Mouse (Mus musculus) MN1 (cell line): ENCODE results near the gene Dnah11.

Experiments used
- DNase-seq: peaks from one replicate; pipeline ENCODE4 v3.0.0-alpha.2; 2016; ENCODE audit warnings: low spot score

The Dnah11 gene

DNA sequence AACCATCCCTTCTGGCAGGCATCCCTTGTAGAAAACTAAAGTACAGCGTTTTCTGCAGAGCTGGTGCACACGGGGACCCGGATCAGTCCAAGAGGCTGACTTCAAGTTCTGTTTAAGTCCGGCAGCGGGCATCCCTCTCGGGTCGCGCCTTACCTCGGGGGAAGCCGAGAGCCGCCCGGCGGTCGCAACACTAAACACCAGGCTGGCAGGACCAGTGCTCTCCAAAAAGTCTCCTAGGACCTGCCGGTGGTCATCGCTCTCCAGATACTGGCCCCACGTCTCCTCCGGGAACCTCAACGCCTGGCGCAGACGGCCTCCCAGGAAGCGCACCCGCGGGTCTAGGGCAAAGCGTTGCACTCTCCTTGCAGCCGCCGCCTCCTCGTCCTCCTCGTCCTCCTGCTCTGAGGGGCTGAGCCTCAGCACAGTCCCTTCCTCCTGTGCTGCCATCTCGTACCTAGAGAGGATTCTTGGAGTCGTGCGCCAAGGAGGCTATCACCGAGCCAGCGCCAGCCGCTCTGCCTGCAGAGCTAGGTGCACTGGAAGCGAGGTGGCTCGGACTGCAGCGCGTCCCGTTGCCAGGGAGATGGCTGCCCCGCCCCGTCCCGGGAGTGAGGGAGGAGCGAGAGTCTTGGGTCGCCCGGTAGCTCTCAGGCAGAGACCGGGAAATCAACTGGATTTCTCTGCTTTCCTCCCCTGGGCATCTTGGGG is at the start of gene Dnah11:
Dnah11 (minus strand) TSS at position 658 of the 708 bp plus-strand sequence.
- no peak for DNase-seq

DNA sequence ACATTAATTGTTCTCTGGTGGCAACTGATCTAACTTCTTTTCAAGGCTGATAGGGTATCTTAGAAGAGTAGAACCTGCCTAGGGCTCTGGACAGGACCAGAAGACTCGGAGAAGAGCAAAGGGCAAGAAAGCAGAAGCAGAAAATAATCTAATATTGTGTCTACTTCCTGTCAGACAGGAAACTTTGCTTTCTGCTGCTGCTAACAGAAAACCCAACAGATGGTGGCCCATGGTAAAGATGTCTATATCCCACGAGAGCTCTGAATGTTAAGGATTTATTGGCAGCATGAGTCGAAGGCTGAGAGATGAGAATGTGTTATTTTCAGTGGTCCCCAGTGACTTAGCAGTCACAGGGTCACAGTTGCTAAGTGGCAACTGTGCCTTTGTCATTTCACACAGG is 22.3 kb upstream of the Dnah11 start:
- DNase-seq, result no peak

DNA sequence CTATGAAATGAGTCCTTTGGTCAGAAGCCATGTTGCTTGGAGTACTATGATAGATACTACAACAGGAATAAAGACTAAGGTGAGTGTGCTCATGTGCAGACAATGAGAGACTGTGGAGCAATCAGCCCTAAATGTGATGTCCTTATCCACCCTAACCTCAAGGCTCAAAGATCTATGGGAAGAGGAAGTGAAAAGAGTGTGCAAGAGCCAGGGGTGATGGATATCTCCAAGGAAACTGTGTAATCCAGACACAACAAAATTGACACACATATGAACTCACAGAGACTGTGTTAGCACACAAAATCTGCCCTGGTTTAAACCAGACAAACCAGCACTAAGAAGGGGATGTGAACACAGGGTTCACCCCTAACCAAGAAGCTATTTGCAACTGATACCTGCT is 21.2 kb upstream of the Dnah11 start:
- DNase-seq, result no peak

DNA sequence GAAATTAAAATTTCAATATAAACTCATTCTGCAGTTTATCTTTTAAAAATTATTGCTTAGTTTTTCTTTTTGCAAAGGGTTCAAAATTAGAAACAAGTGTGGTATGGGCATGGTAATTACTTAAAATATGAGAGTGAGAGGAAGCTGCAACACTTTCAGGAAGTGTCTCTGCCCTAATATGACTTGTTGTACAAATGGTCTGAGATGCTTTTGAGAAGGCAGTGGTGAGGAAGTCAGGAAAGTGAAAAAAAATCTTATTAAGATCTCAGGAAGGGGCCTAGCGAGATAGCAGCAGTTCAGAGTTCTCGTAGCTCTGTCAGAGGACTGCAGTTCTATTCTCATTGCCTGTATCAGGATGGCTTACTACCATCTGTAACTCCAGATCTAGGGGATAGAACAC is 13.3 kb upstream of the Dnah11 start:
- DNase-seq, result no peak

DNA sequence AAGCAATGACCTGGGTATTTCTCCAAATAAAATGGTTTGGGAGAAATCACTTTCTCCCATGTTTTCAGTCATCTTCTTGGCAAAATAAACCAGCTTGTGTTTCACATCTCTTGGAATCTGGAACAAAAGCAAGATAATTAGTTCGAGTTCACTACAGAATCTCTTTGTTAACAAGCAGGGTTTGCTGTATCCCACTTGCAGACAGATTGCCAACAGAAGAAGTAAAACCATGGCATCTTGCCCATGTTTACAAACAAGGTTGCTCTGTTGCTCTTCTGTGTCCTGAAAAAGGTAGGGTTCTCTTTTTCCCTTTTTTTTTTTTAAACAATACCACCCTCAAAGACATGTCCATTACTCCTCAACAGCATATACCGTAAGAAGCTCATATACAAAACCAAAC is 2.3 kb downstream of the Dnah11 start:
- DNase-seq, result no peak

DNA sequence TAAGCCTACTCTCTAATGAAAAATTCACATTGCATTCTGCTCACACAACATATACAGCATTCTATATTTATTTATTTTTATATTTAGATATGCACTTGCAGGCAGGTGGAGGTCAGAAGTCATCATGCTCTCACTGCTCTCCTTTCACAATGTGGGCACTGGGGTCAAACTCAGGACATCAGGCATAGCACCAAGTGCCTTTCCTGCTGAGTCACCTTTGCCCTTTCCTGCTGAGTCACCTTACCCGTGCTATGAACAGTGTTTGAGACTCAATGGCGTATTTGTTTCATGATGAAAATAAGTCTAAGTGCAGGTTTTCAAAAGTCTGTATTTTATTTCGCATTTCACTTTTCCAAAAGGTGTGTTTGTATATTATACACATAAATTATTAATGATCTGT is 9.3 kb downstream of the Dnah11 start:
- DNase-seq, result no peak

DNA sequence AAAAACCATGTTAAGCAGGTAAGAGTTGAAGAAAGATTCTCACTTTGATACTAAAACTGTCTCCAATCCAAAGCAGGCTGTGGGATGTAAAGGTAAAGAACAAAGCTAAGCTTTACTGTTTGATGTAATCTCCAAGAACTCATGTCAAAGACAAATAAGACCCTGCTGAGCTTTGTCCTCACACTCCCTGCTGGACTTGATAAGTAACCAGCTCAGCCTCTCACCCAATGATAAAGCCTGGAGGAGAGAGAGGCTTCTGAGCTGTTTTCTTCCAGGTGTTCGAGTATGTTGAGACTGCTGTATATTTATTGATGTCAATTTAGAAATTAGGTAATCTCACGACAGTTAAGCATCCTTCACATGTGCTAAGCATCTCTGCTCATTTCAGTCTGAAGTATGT is 11.2 kb downstream of the Dnah11 start:
- DNase-seq, result no peak

DNA sequence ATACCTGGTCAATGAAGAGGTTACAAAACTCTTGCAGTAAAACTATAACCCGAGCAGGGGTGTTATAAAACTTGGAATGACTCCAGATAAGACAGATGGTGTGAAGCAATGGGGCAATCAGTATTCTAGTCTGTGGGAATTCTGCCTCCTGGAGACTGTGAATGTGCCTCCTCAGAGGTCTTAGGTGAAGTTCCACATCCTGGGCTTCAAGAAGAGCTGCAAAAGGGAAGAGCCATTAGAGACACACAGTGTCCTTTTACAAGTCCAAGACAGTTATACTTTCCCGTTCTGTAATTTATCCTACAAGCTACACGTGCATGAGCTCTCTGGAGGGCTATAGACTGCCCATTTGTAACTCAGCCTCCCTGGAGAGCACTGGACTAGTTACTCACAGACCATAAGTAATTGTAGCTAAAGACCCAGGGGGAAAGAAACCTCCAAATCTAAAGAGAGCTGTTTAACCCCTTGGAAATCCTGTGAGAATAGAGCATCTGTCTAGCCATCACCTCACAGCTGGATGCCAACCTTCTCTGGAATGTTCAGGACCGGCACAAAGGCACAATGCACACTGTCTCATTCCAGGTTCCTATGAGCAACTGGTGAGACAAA is 11.9 kb downstream of the Dnah11 start:
- DNase-seq, result no peak

DNA sequence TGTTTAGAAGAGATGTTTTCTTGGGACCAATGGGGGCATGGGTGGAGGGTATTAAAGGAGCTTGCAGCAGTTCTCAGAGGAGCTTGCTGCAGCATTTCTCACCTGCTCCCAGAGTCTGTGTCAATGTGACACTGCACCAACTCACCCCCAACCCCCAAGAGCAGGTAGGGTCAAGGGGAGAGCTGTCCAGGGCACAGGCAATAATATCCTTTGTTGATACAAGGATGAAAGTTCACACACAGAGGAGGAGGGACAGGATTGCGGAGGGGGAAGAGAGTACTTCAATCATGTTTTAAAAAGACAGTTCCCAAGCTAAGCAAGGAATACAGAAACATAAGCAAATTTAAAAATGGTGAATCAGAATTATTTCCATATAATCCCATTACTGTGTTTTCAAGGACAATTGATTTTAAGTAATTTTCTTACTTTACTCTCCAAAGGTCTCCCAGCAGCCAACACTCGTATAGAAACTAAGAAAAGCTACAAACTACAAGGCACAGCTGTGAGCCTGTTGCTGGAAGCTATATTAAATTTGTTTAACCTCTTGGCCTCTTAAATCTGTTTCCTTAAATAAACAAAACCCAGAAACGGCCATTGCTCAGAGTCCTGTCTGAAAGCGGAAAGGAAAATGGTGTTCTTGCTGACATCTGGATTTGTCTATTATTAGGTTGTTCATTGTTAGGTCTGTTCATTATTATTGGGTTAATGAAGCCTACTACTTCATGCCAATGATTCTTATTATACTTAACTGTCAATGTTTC is 12.5 kb downstream of the Dnah11 start:
- DNase-seq, result no peak

DNA sequence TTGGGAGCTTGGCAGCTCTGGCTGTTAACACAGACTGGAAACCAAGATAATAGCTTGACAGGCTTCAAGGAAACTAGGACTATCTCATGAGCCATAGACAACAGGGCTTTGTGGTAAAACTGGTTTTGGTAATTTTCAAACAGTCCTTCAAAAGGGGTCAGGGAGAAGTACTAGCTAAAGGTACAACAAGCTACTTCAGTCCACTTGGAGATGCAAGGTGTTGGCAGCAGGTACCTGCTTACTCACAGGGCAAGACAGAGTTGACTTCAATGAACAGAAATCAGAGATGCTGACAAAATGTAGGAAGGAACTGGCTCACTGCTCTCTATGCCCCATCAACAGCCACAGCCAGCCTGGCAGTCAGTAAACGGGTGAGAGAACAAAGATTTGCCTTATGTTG is 14.1 kb downstream of the Dnah11 start:
- no peak for DNase-seq

DNA sequence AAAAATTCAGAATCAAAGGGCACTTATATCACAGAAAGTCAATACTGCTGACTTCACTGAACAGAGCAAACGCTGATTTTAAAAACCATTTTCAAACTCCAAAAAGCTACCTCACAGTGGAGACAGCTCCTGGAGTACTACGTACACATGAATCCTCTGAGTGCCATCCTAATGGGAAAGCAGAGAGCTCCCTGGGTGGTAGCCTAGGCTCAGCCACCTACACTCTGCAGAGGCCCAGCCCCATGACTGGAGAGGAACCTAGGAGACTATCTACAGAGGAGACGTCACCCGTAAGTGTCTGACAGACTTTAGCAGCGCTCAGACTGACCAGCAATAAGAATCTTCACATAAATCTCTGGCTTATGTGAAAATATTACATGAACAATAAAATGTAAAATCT is 21.1 kb downstream of the Dnah11 start:
- no peak for DNase-seq

DNA sequence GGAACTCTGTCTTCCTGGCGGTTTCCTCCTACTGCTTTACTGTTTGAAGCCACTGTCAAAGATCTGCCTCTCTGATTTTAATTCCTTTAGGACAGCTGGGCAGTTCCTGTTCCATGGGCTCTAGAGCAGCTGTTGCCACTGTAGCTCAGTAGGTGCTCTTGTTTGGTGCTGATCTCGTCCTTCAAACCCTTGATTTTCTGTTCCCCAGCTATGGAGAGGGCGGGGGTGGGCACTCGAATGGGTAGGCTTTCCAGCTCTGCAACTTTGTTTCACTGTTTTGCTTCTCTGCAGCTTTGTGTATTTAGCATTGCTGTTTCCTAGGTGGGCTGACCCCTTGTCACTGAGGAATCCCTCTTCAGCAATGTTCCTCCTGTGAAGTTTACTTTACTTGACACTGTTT is 34.1 kb downstream of the Dnah11 start:
- DNase-seq, result no peak

DNA sequence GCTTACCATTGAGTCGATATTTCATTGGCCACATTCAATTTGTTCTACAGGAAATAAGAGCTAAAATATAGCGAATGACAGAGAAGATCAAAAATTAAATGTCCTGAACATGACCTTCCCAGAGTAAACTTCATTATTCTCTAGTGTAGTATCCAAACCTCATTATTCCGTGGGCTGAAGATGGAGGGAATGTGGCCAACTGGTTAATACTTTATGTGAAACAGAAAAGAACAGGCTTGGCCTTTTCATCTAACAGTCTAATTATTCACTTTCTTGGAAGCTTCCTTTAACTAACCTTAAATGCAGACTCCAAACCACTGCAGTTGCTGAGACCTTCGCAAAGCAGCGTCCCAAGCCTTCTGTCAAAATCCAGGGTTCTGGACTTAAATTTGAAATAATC is 41.9 kb downstream of the Dnah11 start:
- no peak for DNase-seq

DNA sequence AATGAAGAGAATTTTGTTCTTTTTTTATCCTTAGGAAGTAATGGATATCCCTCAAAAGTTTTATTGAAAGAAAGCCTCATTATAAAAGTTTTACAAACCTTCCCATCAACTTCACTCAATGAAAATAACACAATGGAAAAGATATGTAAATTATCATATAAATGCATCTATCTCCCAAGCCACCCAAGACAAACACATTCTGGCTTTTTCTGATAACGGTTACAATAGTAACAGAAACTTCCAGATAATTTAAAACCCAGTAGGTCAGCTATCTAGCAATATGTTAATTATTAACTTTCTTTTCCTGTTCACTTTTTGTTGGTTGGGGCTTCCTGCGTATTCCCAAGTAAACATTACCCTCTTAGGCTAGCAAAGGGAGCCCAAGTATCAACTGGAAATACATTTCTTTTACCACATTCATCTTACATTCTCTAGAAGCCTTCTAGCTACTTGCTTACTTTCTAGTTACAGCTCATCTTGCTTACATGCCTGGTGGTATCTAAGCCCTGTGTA is 51.3 kb downstream of the Dnah11 start:
- no peak for DNase-seq

DNA sequence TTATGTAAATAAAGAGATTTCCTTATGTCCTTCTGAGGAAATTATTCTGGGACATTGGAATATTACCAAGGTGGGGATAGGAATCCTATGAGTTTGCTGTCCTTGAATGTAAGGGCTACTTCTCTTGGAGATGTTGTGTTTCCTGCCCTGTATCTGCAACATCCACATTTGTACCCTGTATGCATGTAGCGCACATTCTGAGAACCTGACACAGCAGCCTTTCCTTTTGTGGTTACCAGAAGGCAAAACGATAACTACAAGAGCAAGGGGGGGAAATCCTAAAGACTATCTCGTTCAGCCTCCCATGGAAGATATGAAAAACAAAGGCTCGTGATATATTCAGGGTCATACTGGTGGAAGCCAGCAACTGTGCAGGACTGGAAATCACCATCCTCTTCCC is 70.7 kb downstream of the Dnah11 start:
- no peak for DNase-seq

DNA sequence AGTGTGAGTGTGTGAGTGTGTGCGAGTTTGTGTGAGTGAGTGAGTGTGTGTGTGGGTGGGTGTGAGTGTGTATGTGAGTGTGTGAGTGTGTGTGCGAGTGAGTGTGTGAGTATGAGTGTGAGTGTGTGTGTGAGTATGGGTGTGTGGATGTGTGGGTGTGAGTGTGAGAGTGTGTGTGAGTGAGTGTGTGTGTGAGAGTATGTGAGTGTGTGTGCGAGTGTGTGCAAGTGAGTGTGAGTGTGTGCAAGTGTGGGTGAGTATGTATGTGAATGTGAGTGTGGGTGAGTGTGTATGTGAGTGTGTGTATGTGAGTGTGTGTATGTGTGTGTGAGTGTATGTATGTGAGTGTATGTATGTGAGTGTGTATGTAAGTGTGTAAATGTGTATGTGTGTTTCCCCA is 79.2 kb downstream of the Dnah11 start:
- no peak for DNase-seq

DNA sequence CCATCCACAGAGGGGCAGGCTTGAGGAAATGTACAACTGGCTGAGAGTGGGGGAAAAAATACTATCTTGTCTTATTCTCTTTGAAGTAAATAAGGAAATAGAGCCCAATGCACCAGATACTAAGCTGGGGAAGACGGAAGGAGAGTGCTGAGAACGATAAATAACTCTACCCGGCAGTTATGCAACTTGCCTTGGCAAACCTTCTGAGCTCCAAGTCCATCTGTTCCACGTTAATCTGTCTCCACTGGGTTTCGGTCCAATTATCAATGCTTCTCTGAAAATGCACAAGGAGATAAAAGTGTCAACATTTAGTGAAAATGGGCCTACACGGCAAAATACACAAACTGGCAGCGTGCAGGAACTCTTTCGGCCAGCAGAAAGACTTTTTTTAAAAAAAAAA is 86.2 kb downstream of the Dnah11 start:
- no peak for DNase-seq

DNA sequence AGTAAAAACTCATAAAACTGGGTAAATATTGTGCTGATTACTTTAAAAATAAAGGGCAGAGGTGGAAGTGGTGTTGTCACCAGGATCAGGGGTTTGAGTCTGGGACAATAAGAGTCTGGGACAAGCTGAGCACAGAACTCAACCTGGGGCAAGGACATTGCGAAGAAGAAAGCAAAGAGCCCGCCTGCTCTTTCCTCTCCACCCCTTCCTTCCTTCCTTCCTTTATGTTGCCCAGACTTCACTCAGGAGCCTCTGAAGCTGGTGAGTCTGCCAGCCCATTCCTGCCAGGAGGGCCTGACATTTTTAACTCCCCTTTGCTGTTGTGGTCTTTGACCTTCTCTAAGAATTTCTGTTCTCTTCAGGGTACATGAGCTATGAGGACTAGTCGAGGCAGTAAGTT is 86.9 kb downstream of the Dnah11 start:
- no peak for DNase-seq

DNA sequence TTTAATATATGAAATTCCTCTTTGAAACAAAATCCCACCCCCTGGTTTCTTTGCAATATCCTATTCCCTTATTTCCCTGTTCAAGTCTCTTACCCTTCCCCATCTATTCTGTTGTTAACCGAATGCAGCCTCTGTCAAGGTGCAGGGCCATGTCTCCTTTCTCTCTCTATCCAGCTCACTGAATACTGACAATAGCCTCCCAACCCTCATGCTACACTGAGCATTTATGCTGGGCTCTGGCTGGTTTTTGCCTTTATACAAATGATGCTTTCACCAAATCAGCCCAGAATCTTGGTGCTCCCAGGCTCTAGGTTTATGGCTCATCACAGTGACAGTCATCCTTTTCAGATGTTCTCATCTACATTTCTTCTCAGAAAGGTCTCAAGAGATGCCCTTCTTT is 91.1 kb downstream of the Dnah11 start:
- DNase-seq, result no peak

DNA sequence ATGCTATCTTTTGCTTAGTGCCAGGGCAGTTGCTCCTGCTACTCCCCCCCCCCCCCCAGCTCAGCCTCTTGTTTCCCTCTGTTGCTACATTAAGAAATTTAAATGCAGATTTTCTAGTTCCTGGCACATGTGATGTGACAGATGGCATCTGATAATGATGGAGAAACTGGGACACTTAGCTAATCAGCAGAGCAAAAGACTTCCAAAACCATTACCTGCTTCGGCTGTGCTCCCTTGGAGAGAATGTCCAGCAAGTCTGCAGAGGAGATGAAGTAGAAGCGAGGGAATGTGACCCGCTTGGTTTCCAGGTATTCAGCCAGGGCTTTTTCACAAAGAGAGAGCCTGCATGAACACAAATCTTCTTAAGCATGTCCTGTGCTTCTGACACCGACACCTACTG is 94.3 kb downstream of the Dnah11 start:
- no peak for DNase-seq

DNA sequence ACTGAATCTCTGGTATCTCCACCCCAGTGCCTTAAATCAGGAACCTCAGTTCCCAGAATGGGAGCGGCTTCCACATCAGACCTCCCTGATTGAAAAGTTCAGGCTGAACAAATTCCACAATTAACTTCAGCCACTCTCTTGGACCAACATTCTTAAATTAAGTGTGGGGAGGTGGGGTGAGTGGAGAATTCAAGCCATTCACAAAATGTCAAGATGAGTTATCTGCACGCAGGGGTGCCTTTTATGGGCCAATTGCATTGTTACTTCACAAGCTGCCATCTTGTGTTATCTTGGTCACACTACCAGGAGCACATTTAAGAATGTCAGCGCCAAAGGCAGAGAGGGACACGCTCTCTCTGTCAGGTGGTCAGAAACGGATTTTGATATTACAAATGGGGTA is 99.1 kb downstream of the Dnah11 start:
- DNase-seq, result no peak

DNA sequence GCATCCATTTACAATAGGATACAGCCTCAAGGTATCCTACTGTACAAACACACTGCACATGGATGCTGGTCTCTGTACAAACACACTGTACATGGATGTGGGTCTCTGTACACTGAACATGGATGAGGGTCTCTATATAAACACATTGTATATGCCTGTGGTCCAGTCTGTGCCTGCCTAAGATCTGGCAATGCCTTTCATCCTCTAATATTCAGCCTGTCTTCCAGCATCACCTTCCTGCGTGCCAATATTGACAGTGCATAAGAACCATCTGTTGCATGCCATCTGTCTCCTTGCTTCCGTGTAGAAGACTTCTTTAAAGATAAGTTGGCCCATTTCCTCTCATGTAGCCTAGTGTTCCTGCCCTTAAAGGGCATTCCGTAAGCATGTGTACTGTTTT is 100.6 kb downstream of the Dnah11 start:
- no peak for DNase-seq

DNA sequence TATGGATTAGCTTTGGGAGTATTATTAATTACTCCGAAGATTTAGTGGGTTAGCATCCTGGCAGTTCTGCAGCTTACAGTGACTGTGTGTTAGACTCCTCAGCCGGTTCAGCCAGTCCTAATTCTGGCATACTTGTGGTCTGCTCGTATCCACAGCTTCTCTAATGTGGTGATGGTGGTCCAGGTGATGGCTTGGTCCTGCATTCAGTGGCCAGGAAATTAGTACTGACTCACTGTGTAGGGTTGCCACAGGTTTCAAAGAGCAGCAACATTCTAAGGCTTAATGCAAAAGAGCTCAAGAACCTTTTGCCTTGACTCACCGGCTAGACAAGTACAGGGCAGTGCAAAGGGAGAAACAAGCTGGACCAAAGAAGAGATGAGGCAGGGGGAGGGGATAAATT is 103.9 kb downstream of the Dnah11 start:
- no peak for DNase-seq
